Mouse (Mus musculus): ENCODE measurements at regions not wholly inside any gene's neighbourhood (a gene's known extent, or its start where the extent isn't known, plus 50 kb on each side); places are given as distances from the start of the nearest gene placed in this dataset.
"Not testable (repeated sequence)": the region's sequence is repeated elsewhere in the genome, so short reads cannot be mapped to it uniquely, and the experiment has no call there.

- no peaks in the 10 kb centered on the region for H3K27me3 ChIP-seq (ENCODE audit: insufficient read depth, low read length)
- no peaks in the 10 kb centered on the region for H3K9me3 ChIP-seq (ENCODE audit: low read length)
- TF ChIP-seq CTCF (conservative IDR thresholded peaks at IDR 0.05; ENCODE audit: low read length) (no peak), NANOG (IDR thresholded peaks at IDR 0.05; ENCODE audit: borderline replicate concordance, low read length) (no peak), POU5F1 (IDR thresholded peaks at IDR 0.05; ENCODE audit: borderline replicate concordance, low read length) (no peak)
- no peaks in the 10 kb centered on the region for H3K4me1 ChIP-seq (replicated peaks; ENCODE audit: low read depth, low read length)
- no peaks in the 10 kb centered on the region for H3K36me3 ChIP-seq (ENCODE audit: insufficient read depth, low read length)
- H3K4me3 ChIP-seq (replicated peaks; ENCODE audit: low read length) = no peak overlapping the region
These were observed 358.8 kb downstream of the Fut8 start for GRCm38 (mm10) chr12:77596676-77597075.

DNA sequence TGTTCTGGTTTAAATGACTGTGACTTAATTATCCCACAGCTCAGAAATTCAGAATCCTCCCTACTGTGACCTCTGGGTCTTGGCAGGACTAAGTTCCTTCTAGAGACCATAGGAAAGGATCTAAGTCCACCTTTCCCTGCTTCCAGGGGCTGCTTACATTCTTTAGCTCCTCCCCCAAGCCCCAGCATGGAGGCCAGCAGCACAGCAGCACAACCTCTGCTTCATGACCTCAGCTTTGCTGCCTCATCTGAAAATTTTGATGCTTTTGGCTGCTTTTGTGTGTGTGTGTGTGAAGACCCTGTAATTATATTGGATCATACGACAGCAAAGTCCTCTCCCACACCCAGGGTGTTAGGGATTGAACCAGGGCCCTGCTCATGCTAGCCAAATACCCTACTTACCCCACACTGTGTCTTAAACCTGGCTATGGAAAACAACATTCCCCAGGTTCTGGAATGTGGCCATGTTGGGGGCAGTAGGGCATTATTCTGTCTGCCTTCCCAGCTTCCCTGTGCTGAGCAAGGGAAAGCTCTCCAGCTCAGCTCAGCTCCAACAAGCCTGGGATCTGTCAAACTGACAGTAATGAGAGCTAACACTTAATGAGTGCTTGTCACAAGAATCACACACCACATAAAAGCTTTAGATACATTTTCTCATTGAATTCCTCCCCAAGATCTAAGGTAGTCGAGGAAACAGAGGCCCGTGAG is 359.9 kb downstream of the Fut8 start:
- Histone ChIP-seq H3K4me1 (replicated peaks; ENCODE audit: low read depth, low read length) (no peaks in the 10 kb centered on the region), H3K27me3 (ENCODE audit: insufficient read depth, low read length) (no peaks in the 10 kb centered on the region), H3K9me3 (ENCODE audit: low read length) (no peaks in the 10 kb centered on the region), H3K36me3 (ENCODE audit: insufficient read depth, low read length) (no peaks in the 10 kb centered on the region), H3K4me3 (replicated peaks; ENCODE audit: low read length) (no peak overlapping the region)
- TF ChIP-seq NANOG (IDR thresholded peaks at IDR 0.05; ENCODE audit: borderline replicate concordance, low read length) (no peak), POU5F1 (IDR thresholded peaks at IDR 0.05; ENCODE audit: borderline replicate concordance, low read length) (no peak), CTCF (conservative IDR thresholded peaks at IDR 0.05; ENCODE audit: low read length) (no peak)

DNA sequence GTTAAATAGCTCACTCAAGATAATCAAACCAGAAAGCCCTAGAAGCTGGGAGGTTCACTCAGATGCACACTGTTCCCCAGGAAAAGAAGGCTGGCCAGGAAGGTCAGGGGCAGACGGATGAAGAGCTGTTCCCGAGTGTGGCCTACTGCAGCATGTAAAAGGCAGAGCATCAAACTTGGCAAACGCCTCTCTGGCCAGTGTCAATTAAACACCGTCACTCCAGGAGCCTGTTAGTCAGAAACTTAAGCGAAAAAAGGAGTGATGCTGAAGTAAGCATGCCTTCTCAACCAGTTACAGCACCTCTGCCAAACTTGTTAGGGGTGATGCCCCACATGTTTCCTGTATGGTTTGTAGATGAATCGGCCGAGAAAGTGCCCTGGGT is 360.4 kb downstream of the Fut8 start:
- Histone ChIP-seq H3K4me1 (replicated peaks; ENCODE audit: low read depth, low read length) (no peaks in the 10 kb centered on the region), H3K4me3 (replicated peaks; ENCODE audit: low read length) (no peak overlapping the region), H3K27me3 (ENCODE audit: insufficient read depth, low read length) (no peaks in the 10 kb centered on the region), H3K9me3 (ENCODE audit: low read length) (no peaks in the 10 kb centered on the region), H3K36me3 (ENCODE audit: insufficient read depth, low read length) (no peaks in the 10 kb centered on the region)
- no peak for TF ChIP-seq POU5F1 (IDR thresholded peaks at IDR 0.05; ENCODE audit: borderline replicate concordance, low read length)
- TF ChIP-seq CTCF (conservative IDR thresholded peaks at IDR 0.05; ENCODE audit: low read length) = no peak
- TF ChIP-seq NANOG (IDR thresholded peaks at IDR 0.05; ENCODE audit: borderline replicate concordance, low read length) = no peak

DNA sequence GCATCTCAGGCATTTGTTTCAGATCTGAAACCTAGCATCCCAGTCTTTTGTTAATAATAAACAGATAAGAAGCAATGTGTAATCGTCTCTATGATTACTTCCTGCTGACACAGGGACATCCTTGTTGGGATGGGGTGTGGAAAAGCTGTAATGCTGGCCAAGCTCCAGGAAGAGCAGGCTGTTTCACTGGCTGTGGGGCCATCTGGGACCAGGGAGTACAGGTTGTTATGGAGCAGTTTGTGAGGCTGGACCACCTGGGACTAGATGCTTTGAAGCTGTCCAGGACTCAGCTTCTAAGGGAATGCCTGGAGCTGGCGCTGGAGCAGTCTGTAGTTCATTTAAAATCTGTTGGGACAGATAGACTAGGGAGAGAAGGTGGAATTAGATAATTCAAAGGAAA is 361.5 kb downstream of the Fut8 start:
- Histone ChIP-seq H3K4me1 (replicated peaks; ENCODE audit: low read depth, low read length) (no peaks in the 10 kb centered on the region), H3K9me3 (ENCODE audit: low read length) (no peaks in the 10 kb centered on the region), H3K36me3 (ENCODE audit: insufficient read depth, low read length) (no peaks in the 10 kb centered on the region), H3K4me3 (replicated peaks; ENCODE audit: low read length) (no peak overlapping the region), H3K27me3 (ENCODE audit: insufficient read depth, low read length) (no peaks in the 10 kb centered on the region)
- TF ChIP-seq POU5F1 (IDR thresholded peaks at IDR 0.05; ENCODE audit: borderline replicate concordance, low read length) (no peak), CTCF (conservative IDR thresholded peaks at IDR 0.05; ENCODE audit: low read length) (no peak), NANOG (IDR thresholded peaks at IDR 0.05; ENCODE audit: borderline replicate concordance, low read length) (no peak)

- Histone ChIP-seq H3K27me3 (ENCODE audit: insufficient read depth, low read length) (no peaks in the 10 kb centered on the region), H3K36me3 (ENCODE audit: insufficient read depth, low read length) (no peaks in the 10 kb centered on the region), H3K9me3 (ENCODE audit: low read length) (no peaks in the 10 kb centered on the region), H3K4me1 (replicated peaks; ENCODE audit: low read depth, low read length) (no peaks in the 10 kb centered on the region), H3K4me3 (replicated peaks; ENCODE audit: low read length) (no peak overlapping the region)
- TF ChIP-seq POU5F1 (IDR thresholded peaks at IDR 0.05; ENCODE audit: borderline replicate concordance, low read length) = no peak
- no peak for TF ChIP-seq NANOG (IDR thresholded peaks at IDR 0.05; ENCODE audit: borderline replicate concordance, low read length)
- no peak for TF ChIP-seq CTCF (conservative IDR thresholded peaks at IDR 0.05; ENCODE audit: low read length)
These were observed 366.0 kb downstream of the Fut8 start for GRCm38 (mm10) chr12:77603832-77604501.

GRCm38 (mm10) chr12:77617552-77617951 is 379.6 kb downstream of the Fut8 start:
- no peaks in the 10 kb centered on the region for H3K27me3 ChIP-seq (ENCODE audit: insufficient read depth, low read length)
- H3K4me1 ChIP-seq (replicated peaks; ENCODE audit: low read depth, low read length) = no peaks in the 10 kb centered on the region
- TF ChIP-seq POU5F1 (IDR thresholded peaks at IDR 0.05; ENCODE audit: borderline replicate concordance, low read length) = no peak
- TF ChIP-seq NANOG (IDR thresholded peaks at IDR 0.05; ENCODE audit: borderline replicate concordance, low read length) = no peak
- no peak for TF ChIP-seq CTCF (conservative IDR thresholded peaks at IDR 0.05; ENCODE audit: low read length)
- no peak overlapping the region for H3K4me3 ChIP-seq (replicated peaks; ENCODE audit: low read length)
- no peaks in the 10 kb centered on the region for H3K9me3 ChIP-seq (ENCODE audit: low read length)
- no peaks in the 10 kb centered on the region for H3K36me3 ChIP-seq (ENCODE audit: insufficient read depth, low read length)

DNA sequence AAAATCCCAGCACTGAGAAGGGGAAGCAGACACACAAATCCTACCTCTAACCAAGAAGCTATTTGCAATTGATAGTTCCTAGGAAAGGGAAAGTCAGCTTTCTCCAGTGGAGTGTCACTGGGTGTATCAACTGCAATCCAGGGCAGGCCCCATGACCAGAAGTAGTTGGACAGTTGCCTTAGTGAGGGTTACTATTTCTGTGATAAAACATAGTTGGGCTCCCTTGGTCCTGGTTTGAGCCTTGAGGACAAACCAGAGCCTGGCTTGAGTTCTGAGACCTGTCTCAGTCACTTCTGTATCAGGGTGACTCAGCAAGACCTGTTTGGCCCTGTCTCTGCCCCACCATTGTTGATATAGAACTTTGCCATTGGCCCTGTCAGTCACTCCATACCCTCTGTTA is 384.3 kb downstream of the Fut8 start:
- H3K4me1 ChIP-seq (replicated peaks; ENCODE audit: low read depth, low read length) = no peaks in the 10 kb centered on the region
- no peak overlapping the region for H3K4me3 ChIP-seq (replicated peaks; ENCODE audit: low read length)
- no peaks in the 10 kb centered on the region for H3K27me3 ChIP-seq (ENCODE audit: insufficient read depth, low read length)
- H3K36me3 ChIP-seq (ENCODE audit: insufficient read depth, low read length) = no peaks in the 10 kb centered on the region
- H3K9me3 ChIP-seq (ENCODE audit: low read length) = no peaks in the 10 kb centered on the region
- TF ChIP-seq NANOG (IDR thresholded peaks at IDR 0.05; ENCODE audit: borderline replicate concordance, low read length) (no peak), POU5F1 (IDR thresholded peaks at IDR 0.05; ENCODE audit: borderline replicate concordance, low read length) (no peak)

GRCm38 (mm10) chr12:77624323-77624722 is 386.4 kb downstream of the Fut8 start:
- H3K4me1 ChIP-seq (replicated peaks; ENCODE audit: low read depth, low read length); H3K9me3 ChIP-seq (ENCODE audit: low read length); H3K4me3 ChIP-seq (replicated peaks; ENCODE audit: low read length); H3K27me3 ChIP-seq (ENCODE audit: insufficient read depth, low read length); H3K36me3 ChIP-seq (ENCODE audit: insufficient read depth, low read length): not testable (repeated sequence)

- H3K36me3 ChIP-seq (ENCODE audit: insufficient read depth, low read length) = no peaks in the 10 kb centered on the region
- no peak overlapping the region for H3K4me3 ChIP-seq (replicated peaks; ENCODE audit: low read length)
These were observed 390.5 kb downstream of the Fut8 start for GRCm38 (mm10) chr12:77628358-77628850.

More at GRCm38 (mm10) chr12:77628358-77628850, 390.5 kb downstream of the Fut8 start:
- H3K27me3 ChIP-seq (ENCODE audit: insufficient read depth, low read length) = no peaks in the 10 kb centered on the region
- no peaks in the 10 kb centered on the region for H3K4me1 ChIP-seq (replicated peaks; ENCODE audit: low read depth, low read length)
- no peaks in the 10 kb centered on the region for H3K9me3 ChIP-seq (ENCODE audit: low read length)
- TF ChIP-seq NANOG (IDR thresholded peaks at IDR 0.05; ENCODE audit: borderline replicate concordance, low read length) = no peak
- no peak for TF ChIP-seq POU5F1 (IDR thresholded peaks at IDR 0.05; ENCODE audit: borderline replicate concordance, low read length)
- no peak for TF ChIP-seq CTCF (conservative IDR thresholded peaks at IDR 0.05; ENCODE audit: low read length)

Data from E14TG2a.4 (cell line).